Mouse (Mus musculus): Measurements from ENCODE around the gene Slit2. TPM values are rescaled to one million over a fixed set of nuclear protein-coding genes. Genes with fewer than 3 reads are reported as not detected.

Gene Slit2
- polyA plus RNA-seq, 1 experiment from 2014 or later = 12.8 TPM

- Histone ChIP-seq H3K9ac (ENCODE audit: low read length) (no peak overlapping the region), H3K27ac (replicated peaks; ENCODE audit: low read depth, low read length) (no peak overlapping the region), H3K4me1 (ENCODE audit: control insufficient read depth, insufficient read depth, low read length) (no peaks in the 10 kb centered on the region), H3K9me3 (ENCODE audit: control insufficient read depth, low read length) (no peaks in the 10 kb centered on the region), H3K4me3 (ENCODE audit: low read depth, low read length) (no peak overlapping the region), H3K27me3 (ENCODE audit: control insufficient read depth, insufficient read depth, low read length) (no peaks in the 10 kb centered on the region), H3K4me2 (ENCODE audit: low read depth, severe bottlenecking) (no peak overlapping the region), H3K36me3 (ENCODE audit: control insufficient read depth, insufficient read depth, low read length) (no peaks in the 10 kb centered on the region)
- DNase-seq (ENCODE audit: low spot score) (no peak), ATAC-seq (ENCODE audit: insufficient number of reproducible peaks, low FRiP score, low TSS enrichment, low read depth) (no peak)
- 94% methylated on average over 2 of the region's 2 CpGs for WGBS
Observed at GRCm38 (mm10) chr5:48146082-48146481, 163.1 kb downstream of the Slit2 start.

- WGBS = 78% methylated on average over 3 of the region's 3 CpGs
- DNase-seq (ENCODE audit: low spot score) (no peak), ATAC-seq (ENCODE audit: insufficient number of reproducible peaks, low FRiP score, low TSS enrichment, low read depth) (no peak)
- Histone ChIP-seq H3K4me3 (ENCODE audit: low read depth, low read length) (no peak overlapping the region), H3K36me3 (ENCODE audit: control insufficient read depth, insufficient read depth, low read length) (no peaks in the 10 kb centered on the region), H3K9me3 (ENCODE audit: control insufficient read depth, low read length) (no peaks in the 10 kb centered on the region), H3K9ac (ENCODE audit: low read length) (no peak overlapping the region), H3K4me2 (ENCODE audit: low read depth, severe bottlenecking) (no peak overlapping the region), H3K27me3 (ENCODE audit: control insufficient read depth, insufficient read depth, low read length) (no peaks in the 10 kb centered on the region), H3K27ac (replicated peaks; ENCODE audit: low read depth, low read length) (no peak overlapping the region), H3K4me1 (ENCODE audit: control insufficient read depth, insufficient read depth, low read length) (no peaks in the 10 kb centered on the region)
Observed at GRCm38 (mm10) chr5:48160829-48161228, 177.9 kb downstream of the Slit2 start.

GRCm38 (mm10) chr5:48181646-48182302 lies 198.8 kb downstream of the Slit2 start:
- no peaks in the 10 kb centered on the region for H3K9me3 ChIP-seq (ENCODE audit: control insufficient read depth, low read length)
- no peaks in the 10 kb centered on the region for H3K36me3 ChIP-seq (ENCODE audit: control insufficient read depth, insufficient read depth, low read length)
- H3K9ac ChIP-seq (ENCODE audit: low read length) = no peak overlapping the region
- no peak for ATAC-seq (ENCODE audit: insufficient number of reproducible peaks, low FRiP score, low TSS enrichment, low read depth)
- H3K4me2 ChIP-seq (ENCODE audit: low read depth, severe bottlenecking) = no peak overlapping the region
- H3K27me3 ChIP-seq (ENCODE audit: control insufficient read depth, insufficient read depth, low read length) = no peaks in the 10 kb centered on the region
- DNase-seq (ENCODE audit: low spot score) = no peak
- no peak overlapping the region for H3K4me3 ChIP-seq (ENCODE audit: low read depth, low read length)
- 0 out of 2 replicates have a peak, but pooled peaks cover 2% of the 10 kb centered on the region for H3K4me1 ChIP-seq (ENCODE audit: control insufficient read depth, insufficient read depth, low read length)
- WGBS = 35% methylated on average over 9 of the region's 9 CpGs
- no peak overlapping the region for H3K27ac ChIP-seq (replicated peaks; ENCODE audit: low read depth, low read length)

- Histone ChIP-seq H3K4me3 (ENCODE audit: low read depth, low read length) (no peak overlapping the region), H3K4me2 (ENCODE audit: low read depth, severe bottlenecking) (no peak overlapping the region), H3K9ac (ENCODE audit: low read length) (no peak overlapping the region), H3K4me1 (ENCODE audit: control insufficient read depth, insufficient read depth, low read length) (0 out of 2 replicates have a peak, but pooled peaks cover 2% of the 10 kb centered on the region), H3K27me3 (ENCODE audit: control insufficient read depth, insufficient read depth, low read length) (no peaks in the 10 kb centered on the region), H3K9me3 (ENCODE audit: control insufficient read depth, low read length) (no peaks in the 10 kb centered on the region), H3K36me3 (ENCODE audit: control insufficient read depth, insufficient read depth, low read length) (no peaks in the 10 kb centered on the region), H3K27ac (replicated peaks; ENCODE audit: low read depth, low read length) (no peak overlapping the region)
- DNase-seq (ENCODE audit: low spot score) = no peak
- 89% methylated on average over 8 of the region's 8 CpGs for WGBS
- no peak for ATAC-seq (ENCODE audit: insufficient number of reproducible peaks, low FRiP score, low TSS enrichment, low read depth)
Observed at GRCm38 (mm10) chr5:48184358-48184757, 201.4 kb downstream of the Slit2 start.

GRCm38 (mm10) chr5:48187819-48188218 lies 204.9 kb downstream of the Slit2 start:
- Histone ChIP-seq H3K27me3 (ENCODE audit: control insufficient read depth, insufficient read depth, low read length) (no peaks in the 10 kb centered on the region), H3K27ac (replicated peaks; ENCODE audit: low read depth, low read length) (no peak overlapping the region), H3K4me3 (ENCODE audit: low read depth, low read length) (no peak overlapping the region), H3K4me2 (ENCODE audit: low read depth, severe bottlenecking) (no peak overlapping the region), H3K9ac (ENCODE audit: low read length) (no peak overlapping the region), H3K4me1 (ENCODE audit: control insufficient read depth, insufficient read depth, low read length) (no peaks in the 10 kb centered on the region), H3K36me3 (ENCODE audit: control insufficient read depth, insufficient read depth, low read length) (no peaks in the 10 kb centered on the region), H3K9me3 (ENCODE audit: control insufficient read depth, low read length) (no peaks in the 10 kb centered on the region)
- ATAC-seq (ENCODE audit: insufficient number of reproducible peaks, low FRiP score, low TSS enrichment, low read depth) = no peak
- DNase-seq (ENCODE audit: low spot score) = no peak
- 89% methylated on average over 4 of the region's 4 CpGs for WGBS

- H3K9me3 ChIP-seq (ENCODE audit: control insufficient read depth, low read length) = no peaks in the 10 kb centered on the region
- no peak overlapping the region for H3K4me2 ChIP-seq (ENCODE audit: low read depth, severe bottlenecking)
- no peak overlapping the region for H3K27ac ChIP-seq (replicated peaks; ENCODE audit: low read depth, low read length)
- H3K4me3 ChIP-seq (ENCODE audit: low read depth, low read length) = no peak overlapping the region
- no peaks in the 10 kb centered on the region for H3K27me3 ChIP-seq (ENCODE audit: control insufficient read depth, insufficient read depth, low read length)
- no peak for DNase-seq (ENCODE audit: low spot score)
- no peak for ATAC-seq (ENCODE audit: insufficient number of reproducible peaks, low FRiP score, low TSS enrichment, low read depth)
- H3K9ac ChIP-seq (ENCODE audit: low read length) = no peak overlapping the region
- no peaks in the 10 kb centered on the region for H3K36me3 ChIP-seq (ENCODE audit: control insufficient read depth, insufficient read depth, low read length)
- H3K4me1 ChIP-seq (ENCODE audit: control insufficient read depth, insufficient read depth, low read length) = no peaks in the 10 kb centered on the region
Observed at GRCm38 (mm10) chr5:48199380-48199779, 216.4 kb downstream of the Slit2 start.

GRCm38 (mm10) chr5:48215248-48215647 lies 232.3 kb downstream of the Slit2 start:
- Histone ChIP-seq H3K4me3 (ENCODE audit: low read depth, low read length) (no peak overlapping the region), H3K27ac (replicated peaks; ENCODE audit: low read depth, low read length) (no peak overlapping the region), H3K9ac (ENCODE audit: low read length) (no peak overlapping the region), H3K27me3 (ENCODE audit: control insufficient read depth, insufficient read depth, low read length) (no peaks in the 10 kb centered on the region), H3K36me3 (ENCODE audit: control insufficient read depth, insufficient read depth, low read length) (no peaks in the 10 kb centered on the region), H3K4me1 (ENCODE audit: control insufficient read depth, insufficient read depth, low read length) (no peaks in the 10 kb centered on the region), H3K4me2 (ENCODE audit: low read depth, severe bottlenecking) (no peak overlapping the region), H3K9me3 (ENCODE audit: control insufficient read depth, low read length) (no peaks in the 10 kb centered on the region)
- no peak for ATAC-seq (ENCODE audit: insufficient number of reproducible peaks, low FRiP score, low TSS enrichment, low read depth)
- WGBS = 93% methylated on average over 2 of the region's 2 CpGs
- no peak for DNase-seq (ENCODE audit: low spot score)

- ATAC-seq (ENCODE audit: insufficient number of reproducible peaks, low FRiP score, low TSS enrichment, low read depth) (no peak), DNase-seq (ENCODE audit: low spot score) (no peak)
- H3K4me1 ChIP-seq (ENCODE audit: control insufficient read depth, insufficient read depth, low read length) = no peaks in the 10 kb centered on the region
- no peaks in the 10 kb centered on the region for H3K36me3 ChIP-seq (ENCODE audit: control insufficient read depth, insufficient read depth, low read length)
- no peak overlapping the region for H3K9ac ChIP-seq (ENCODE audit: low read length)
- H3K9me3 ChIP-seq (ENCODE audit: control insufficient read depth, low read length) = no peaks in the 10 kb centered on the region
- H3K4me2 ChIP-seq (ENCODE audit: low read depth, severe bottlenecking) = no peak overlapping the region
- no peak overlapping the region for H3K4me3 ChIP-seq (ENCODE audit: low read depth, low read length)
- WGBS = 91% methylated on average over 10 of the region's 10 CpGs
- H3K27ac ChIP-seq (replicated peaks; ENCODE audit: low read depth, low read length) = no peak overlapping the region
- no peaks in the 10 kb centered on the region for H3K27me3 ChIP-seq (ENCODE audit: control insufficient read depth, insufficient read depth, low read length)
Observed at GRCm38 (mm10) chr5:48219624-48220155, 236.8 kb downstream of the Slit2 start.

- ATAC-seq (ENCODE audit: insufficient number of reproducible peaks, low FRiP score, low TSS enrichment, low read depth) (no peak), DNase-seq (ENCODE audit: low spot score) (no peak)
- H3K27ac ChIP-seq (replicated peaks; ENCODE audit: low read depth, low read length) = no peak overlapping the region
- H3K4me2 ChIP-seq (ENCODE audit: low read depth, severe bottlenecking) = no peak overlapping the region
- H3K9ac ChIP-seq (ENCODE audit: low read length) = no peak overlapping the region
- no peak overlapping the region for H3K4me3 ChIP-seq (ENCODE audit: low read depth, low read length)
- no peaks in the 10 kb centered on the region for H3K4me1 ChIP-seq (ENCODE audit: control insufficient read depth, insufficient read depth, low read length)
- no peaks in the 10 kb centered on the region for H3K36me3 ChIP-seq (ENCODE audit: control insufficient read depth, insufficient read depth, low read length)
- H3K27me3 ChIP-seq (ENCODE audit: control insufficient read depth, insufficient read depth, low read length) = no peaks in the 10 kb centered on the region
- no peaks in the 10 kb centered on the region for H3K9me3 ChIP-seq (ENCODE audit: control insufficient read depth, low read length)
- 73% methylated on average over 2 of the region's 2 CpGs for WGBS
Observed at GRCm38 (mm10) chr5:48225500-48225899, 242.6 kb downstream of the Slit2 start.
